Comparison of ENCODE assay signal across 21 mouse cellular contexts in genomic region chr10:78407132-78407531, GRCm38 (mm10).
"Had no signal": no experiment of that assay in that cellular context is flagged by ENCODE, and none has a peak within 500 bp of the region (broad histone marks: within the 10 kb centered on the region; RNA-seq: fewer than 3 reads in every experiment).

No protein-coding gene starts in this region.

- ATAC-seq: intestine, postnatal 0 days; lung, postnatal 0 days; midbrain, embryonic 15.5 days had no signal

- H3K27me3 ChIP-seq: kidney, embryonic 15.5 days; limb, embryonic 13.5 days; liver, embryonic 15.5 days; midbrain, embryonic 12.5 days; midbrain, embryonic 15.5 days; neural tube, embryonic 13.5 days had no signal

- H3K9me3 ChIP-seq: kidney, embryonic 15.5 days; limb, embryonic 13.5 days; liver, embryonic 15.5 days; midbrain, embryonic 12.5 days; midbrain, embryonic 15.5 days; neural tube, embryonic 13.5 days had no signal

- DNase-seq: kidney, adult 2 months; kidney, postnatal 10 days; kidney, postnatal 36 days; layer of hippocampus, postnatal 36 days; left cerebral cortex, postnatal 4 days; lung, embryonic 14.5 days; lung, postnatal 36 days; right cerebral cortex, adult 18-20 months; right cerebral cortex, postnatal 14 days; right cerebral cortex, postnatal 4 days; thymus, postnatal 25 days had no signal

- H3K9ac ChIP-seq: kidney, embryonic 15.5 days; limb, embryonic 13.5 days; liver, embryonic 15.5 days; lung, embryonic 14.5 days; midbrain, embryonic 12.5 days; midbrain, embryonic 15.5 days; neural tube, embryonic 13.5 days had no signal

- H3K4me3 ChIP-seq: kidney, embryonic 15.5 days; left cerebral cortex, adult 2 months; limb, embryonic 13.5 days; liver, embryonic 15.5 days; midbrain, embryonic 12.5 days; midbrain, embryonic 15.5 days; neural tube, embryonic 13.5 days had no signal

- H3K27ac ChIP-seq: kidney, embryonic 15.5 days; left cerebral cortex, adult 2 months; limb, embryonic 13.5 days; liver, embryonic 15.5 days; midbrain, embryonic 12.5 days; midbrain, embryonic 15.5 days; neural tube, embryonic 13.5 days; stomach, postnatal 0 days had no signal

- H3K4me2 ChIP-seq: kidney, embryonic 15.5 days; limb, embryonic 13.5 days; liver, embryonic 15.5 days; lung, embryonic 14.5 days; midbrain, embryonic 12.5 days; midbrain, embryonic 15.5 days; neural tube, embryonic 13.5 days had no signal
